Mouse (Mus musculus): ENCODE data around the gene Epha1. TPM values are rescaled to one million over a fixed set of nuclear protein-coding genes. Genes with fewer than 3 reads are reported as not detected.

Epha1 gene
- total RNA-seq (2023; ENCODE audit: inconsistent age): 0.22 TPM in 1 of 4 replicates, not detected in the others

DNA sequence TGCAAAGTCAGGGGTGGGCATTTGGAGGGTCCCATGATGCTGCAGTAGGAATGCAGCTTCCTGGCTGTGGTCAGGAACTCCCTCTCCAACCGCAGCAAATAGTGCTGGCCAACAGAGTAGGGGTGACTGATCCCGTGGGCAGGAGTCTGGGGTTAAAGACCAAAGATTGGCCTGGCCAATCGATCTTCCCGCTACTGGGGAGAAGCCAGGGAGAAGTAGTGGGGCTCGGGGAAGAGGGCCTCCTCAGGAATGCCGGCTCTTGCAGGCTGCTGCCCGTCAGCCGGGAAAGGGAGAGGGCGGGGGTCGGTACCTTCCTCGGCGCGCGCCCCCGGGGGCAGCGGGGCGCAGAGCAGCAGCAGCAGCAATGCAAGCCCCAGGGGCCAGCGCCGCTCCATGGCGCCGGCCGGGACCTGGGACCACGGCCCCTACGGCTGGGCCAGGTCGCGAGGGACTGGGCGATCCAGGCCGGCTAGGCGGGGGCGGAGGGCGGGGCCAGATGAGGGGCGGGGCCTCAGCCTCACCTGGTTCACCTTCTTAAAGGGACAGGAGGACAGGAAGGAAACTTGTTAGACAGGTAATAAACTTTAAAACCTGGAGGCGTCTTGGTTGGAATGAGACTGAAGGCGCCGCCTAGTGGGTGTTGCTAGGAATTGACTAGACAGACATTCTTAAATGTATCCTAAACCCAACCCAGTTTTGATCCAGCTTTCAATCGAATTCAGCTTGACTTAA, at the start of gene Epha1:
Gene Epha1, minus strand, starts transcription at position 453 of the 732 bp plus-strand sequence.

DNA sequence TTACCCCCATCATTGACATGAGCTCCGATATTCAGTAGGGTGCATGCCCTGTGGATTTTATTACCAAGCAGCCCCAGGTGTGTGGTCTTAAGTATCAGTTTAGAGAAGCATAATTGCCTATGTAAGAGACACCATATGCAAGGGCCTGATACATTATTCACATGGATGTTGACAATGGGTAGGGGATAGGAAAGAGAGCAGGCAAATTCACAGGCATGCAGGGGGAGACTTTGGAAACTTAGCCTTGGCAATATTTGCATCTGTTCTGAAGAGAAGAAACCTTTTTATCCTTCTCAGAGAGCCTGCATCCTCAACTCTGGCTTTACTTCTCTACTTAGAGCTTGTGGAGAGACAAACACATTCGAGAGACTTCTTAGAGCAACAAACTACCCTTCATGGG, 32.1 kb upstream of the Epha1 start, which contains the start of gene Tas2r135:
Gene Tas2r135, plus strand, starts transcription at position 301 of the 400 bp plus-strand sequence.

DNA sequence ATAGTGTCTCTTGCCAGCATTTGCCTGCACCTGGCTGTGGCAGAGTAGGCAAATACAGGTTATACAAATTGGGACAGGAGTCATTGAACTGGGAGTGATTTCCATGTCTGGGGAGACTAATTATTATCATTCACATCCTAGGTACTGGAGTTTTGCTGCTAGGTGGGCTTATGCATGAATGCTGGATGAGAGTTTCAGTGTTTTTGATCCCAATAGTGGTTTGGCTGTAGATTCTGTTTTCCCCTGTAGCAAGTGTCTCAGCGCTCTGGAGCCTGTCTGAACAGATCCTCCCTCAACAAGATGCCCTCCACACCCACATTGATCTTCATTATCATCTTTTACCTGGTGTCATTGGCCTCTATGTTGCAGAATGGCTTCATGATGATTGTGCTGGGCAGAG, 26.9 kb upstream of the Epha1 start, which contains the start of gene Tas2r143:
Gene Tas2r143, plus strand, starts transcription at position 301 of the 400 bp plus-strand sequence.

DNA sequence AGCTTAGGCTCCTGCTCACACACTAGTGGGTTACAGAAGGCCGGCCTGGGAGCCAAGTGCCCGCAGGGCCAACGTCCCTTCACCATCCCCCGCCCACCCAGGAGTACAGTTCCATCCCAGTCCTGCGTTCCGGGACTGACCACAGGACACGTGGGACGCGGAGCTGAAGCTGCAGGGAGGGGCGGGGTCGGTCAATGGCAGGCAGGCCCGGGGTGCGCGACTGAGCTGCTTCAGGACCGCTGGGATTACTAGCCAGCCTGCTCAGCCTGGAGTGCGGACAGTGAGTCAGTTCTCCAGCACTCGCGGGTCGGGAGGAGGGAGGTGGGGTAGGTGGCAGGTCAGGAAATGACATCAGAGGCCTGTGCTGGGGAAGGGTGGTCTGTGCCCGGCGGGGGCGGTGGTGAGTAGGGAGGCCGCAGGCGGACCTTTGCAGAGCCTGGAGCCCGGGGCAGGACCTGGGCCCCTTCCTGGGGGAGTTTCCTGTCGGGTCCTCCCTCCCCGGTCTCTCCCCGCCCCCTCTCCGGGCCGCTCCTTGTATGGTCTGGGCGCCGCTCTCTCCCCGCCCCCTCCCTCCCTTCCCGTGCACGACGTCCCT, 23.5 kb downstream of the Epha1 start, which contains the start of gene Zyx:
Gene Zyx, plus strand, starts transcription at position 205 of the 595 bp plus-strand sequence.

DNA sequence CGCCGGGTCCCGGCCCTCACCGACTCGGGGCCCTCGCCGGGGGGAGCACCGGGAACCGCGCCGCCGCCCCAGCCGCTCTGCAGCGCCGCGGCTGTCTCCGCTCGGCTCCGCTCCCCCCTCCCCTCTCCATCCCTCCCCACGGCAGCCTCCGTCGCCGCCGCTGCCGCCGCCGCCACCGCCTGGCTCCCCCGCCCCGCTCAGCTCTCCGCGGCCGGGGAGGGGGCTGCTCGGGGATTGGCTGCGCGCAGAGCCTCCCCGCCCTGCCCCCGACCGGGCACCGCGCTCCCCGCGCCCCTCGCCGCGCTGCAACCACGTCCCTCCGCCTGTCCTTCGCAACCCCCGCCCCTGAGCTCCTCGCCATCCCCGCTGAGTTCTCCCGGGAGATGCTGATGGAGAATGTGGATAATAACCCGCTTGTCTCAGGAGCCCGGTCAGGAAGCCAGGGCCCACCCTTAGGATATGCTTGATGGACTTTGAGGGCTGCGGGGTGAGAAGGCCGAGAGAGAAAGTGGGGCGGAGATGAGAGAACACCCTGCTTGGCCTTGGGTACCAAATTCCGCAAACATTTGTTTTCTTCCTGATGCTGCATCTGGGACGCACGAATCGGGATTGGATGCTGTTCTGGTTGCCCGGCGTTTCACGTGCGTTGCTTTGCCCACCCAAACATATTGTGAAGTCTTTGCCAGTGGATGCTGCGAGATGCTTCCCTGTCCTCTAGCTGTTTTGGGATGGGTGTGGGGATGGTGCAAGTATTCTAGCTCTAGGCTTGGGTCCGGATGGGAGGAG, 48.4 kb downstream of the Epha1 start, which contains the start of gene Fam131b:
Gene Fam131b, minus strand, starts transcription at position 162 of the 786 bp plus-strand sequence.

Other genes with a start within 250 kb of the Epha1 start
- not detected in 4 replicates for gene Tas2r139, start 232.3 kb downstream of the Epha1 start, total RNA-seq (2023; ENCODE audit: inconsistent age)
- gene Tas2r144, start 157.9 kb downstream of the Epha1 start, total RNA-seq (2023; ENCODE audit: inconsistent age): not detected in 4 replicates
- gene Gstk1, start 127.3 kb downstream of the Epha1 start, total RNA-seq (2023; ENCODE audit: inconsistent age): 7.1 to 9.4 TPM (median 7.4 TPM) in 4 replicates
- gene Tmem139, start 111.3 kb downstream of the Epha1 start, total RNA-seq (2023; ENCODE audit: inconsistent age): not detected in 4 replicates
- gene Casp2, start 108.3 kb downstream of the Epha1 start, total RNA-seq (2023; ENCODE audit: inconsistent age): 119 to 124 TPM (median 122 TPM) in 4 replicates
- 1.4 to 2.7 TPM (median 1.7 TPM) in 4 replicates for gene Clcn1, start 86.6 kb downstream of the Epha1 start, total RNA-seq (2023; ENCODE audit: inconsistent age)
- gene Fam131b, start 48.6 kb downstream of the Epha1 start, total RNA-seq (2023; ENCODE audit: inconsistent age): 0.13 TPM in 1 of 4 replicates, not detected in the others
- 73.9 to 79.6 TPM (median 78.8 TPM) in 4 replicates for gene Zyx, start 23.6 kb downstream of the Epha1 start, total RNA-seq (2023; ENCODE audit: inconsistent age)
- gene Tas2r143, start 27.0 kb upstream of the Epha1 start, total RNA-seq (2023; ENCODE audit: inconsistent age): 0.60 to 1.0 TPM (median 0.86 TPM) in 3 of 4 replicates, not detected in the other
- gene Tas2r135, start 32.2 kb upstream of the Epha1 start, total RNA-seq (2023; ENCODE audit: inconsistent age): 0.81 TPM in 1 of 4 replicates, not detected in the others
- gene Tas2r126, start 61.3 kb upstream of the Epha1 start, total RNA-seq (2023; ENCODE audit: inconsistent age): 0.78 TPM in 1 of 4 replicates, not detected in the others
- not detected in 4 replicates for gene Olfr458, start 91.9 kb upstream of the Epha1 start, total RNA-seq (2023; ENCODE audit: inconsistent age)
- not detected in 4 replicates for gene Olfr457, start 103.1 kb upstream of the Epha1 start, total RNA-seq (2023; ENCODE audit: inconsistent age)
- not detected in 4 replicates for gene Olfr456, start 113.9 kb upstream of the Epha1 start, total RNA-seq (2023; ENCODE audit: inconsistent age)
- not detected in 4 replicates for gene Olfr455, start 174.3 kb upstream of the Epha1 start, total RNA-seq (2023; ENCODE audit: inconsistent age)
- gene Tcaf3, start 224.4 kb upstream of the Epha1 start, total RNA-seq (2023; ENCODE audit: inconsistent age): not detected in 4 replicates

Data from B cell, adult (primary cell).